Mouse (Mus musculus) liver, adult 2 months (tissue): ENCODE measurements around the gene Khdrbs1. TPM values are rescaled to one million over a fixed set of nuclear protein-coding genes. Genes with fewer than 3 reads are reported as not detected.
"Not testable (repeated sequence)": the region's sequence is repeated elsewhere in the genome, so short reads cannot be mapped to it uniquely, and the experiment has no call there.

Source experiments
- DNase-seq: peaks from one replicate; pipeline ENCODE4 v3.0.0-alpha.2; 2011; ENCODE audit warnings: low read depth, low spot score; ENCODE audit errors: extremely low read depth
- H3K27ac ChIP-seq: fragments of 200-500 bp; replicated peaks from 2 replicates; pipeline ENCODE4 v1.5.1; 2012; ENCODE audit warnings: low read depth, mild to moderate bottlenecking, control low read depth, inconsistent platforms, low read length; ENCODE audit not compliant: insufficient read depth
- H3K27me3 ChIP-seq: fragments of 200-500 bp; 2 replicates; pipeline ENCODE4 v1.6.1; 2012; ENCODE audit warnings: mild to moderate bottlenecking, moderate library complexity, low read length, inconsistent platforms; ENCODE audit not compliant: control insufficient read depth, insufficient read depth
- H3K36me3 ChIP-seq: fragments of 200-500 bp; 2 replicates; pipeline ENCODE4 v1.6.1; 2012; ENCODE audit warnings: low read length, inconsistent platforms; ENCODE audit not compliant: control insufficient read depth, insufficient read depth
- H3K4me1 ChIP-seq: fragments of 200-500 bp; 2 replicates; pipeline ENCODE4 v1.6.1; 2011; ENCODE audit warnings: low read length; ENCODE audit not compliant: control insufficient read depth, insufficient read depth
- H3K4me3 ChIP-seq: fragments of 200-500 bp; 2 replicates; pipeline ENCODE4 v1.5.1; 2011; ENCODE audit warnings: low read depth, mild to moderate bottlenecking, control low read depth, low read length, moderate library complexity; ENCODE audit not compliant: insufficient read depth
- H3K79me2 ChIP-seq: fragments of 200-500 bp; 2 replicates; pipeline ENCODE4 v1.6.1; 2012; ENCODE audit warnings: inconsistent platforms, mild to moderate bottlenecking, low read length, moderate library complexity; ENCODE audit not compliant: control insufficient read depth, insufficient read depth
- H3K9ac ChIP-seq: fragments of 200-500 bp; 2 replicates; pipeline ENCODE4 v1.6.1; 2012; ENCODE audit warnings: low read depth, mild to moderate bottlenecking, control low read depth, inconsistent platforms, low read length
- CTCF ChIP-seq: fragments of 200-500 bp; IDR thresholded peaks from 2 replicates; pipeline ENCODE4 v1.5.1; 2011; ENCODE audit warnings: low read depth, low read length, control low read depth
- POLR2A ChIP-seq: fragments of 200-500 bp; IDR thresholded peaks from 2 replicates; pipeline ENCODE4 v1.6.1; 2011; ENCODE audit warnings: low read length, control low read depth; ENCODE audit not compliant: insufficient read depth; ENCODE audit errors: extremely low read depth
- WGBS: fragments of 180-500 bp; shearing (Covaris S2); methylation state at CpG from one replicate; pipeline ENCODE4 v1.1.7; 2018; 5-methylcytosine and 5-hydroxymethylcytosine counted together
- polyA plus RNA-seq: library from polyadenylated mRNA; depleted of rRNA; stranded (reverse); fragments of >200 nt; gene quantifications from 2 replicates; pipeline ENCODE4 v1.2.3, GENCODE M21; 2012
- total RNA-seq: library from RNA; depleted of rRNA; stranded (reverse); fragments of >200 nt; gene quantifications from 2 replicates; pipeline ENCODE4 v1.2.3, GENCODE M21; 2014

Gene Khdrbs1
- total and polyA plus RNA-seq, 2 experiments, result 7.9 to 12.2 TPM

DNA sequence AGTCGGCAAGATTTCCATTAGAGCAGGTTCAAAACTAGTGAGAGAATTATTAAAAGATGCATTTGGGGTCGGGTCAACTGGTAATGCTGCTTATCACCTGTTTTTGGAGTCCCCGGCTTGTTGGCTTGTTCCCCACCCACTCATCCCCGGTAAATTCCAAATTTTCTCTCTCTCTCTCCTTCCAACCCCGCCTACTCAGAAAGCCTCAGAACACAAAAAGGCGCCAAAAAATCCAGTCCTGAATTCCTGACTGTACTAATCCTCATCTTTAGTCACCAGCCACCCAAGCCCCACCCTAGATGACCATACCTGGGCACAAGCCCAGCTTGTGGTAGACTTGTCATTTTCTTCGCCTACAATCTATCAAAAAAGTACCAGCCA lies 897 bp upstream of the Khdrbs1 start:
- Histone ChIP-seq H3K27ac (peak overlapping the region; percentile 82), H3K36me3 (peaks cover 2% of the 10 kb centered on the region; the same call in 1 of the 2 replicates), H3K27me3 (no peaks in the 10 kb centered on the region), H3K4me3 (peak overlapping the region; percentile 84), H3K9ac (no peak overlapping the region; the same call in 1 of the 2 replicates), H3K79me2 (peaks cover 15% of the 10 kb centered on the region), H3K4me1 (no peaks in the 10 kb centered on the region; the same call in 1 of the 2 replicates)
- WGBS, result 20% methylated on average over 7 of the region's 7 CpGs
- no peak for TF ChIP-seq POLR2A
- TF ChIP-seq CTCF, result no peak
- no peak for DNase-seq

DNA sequence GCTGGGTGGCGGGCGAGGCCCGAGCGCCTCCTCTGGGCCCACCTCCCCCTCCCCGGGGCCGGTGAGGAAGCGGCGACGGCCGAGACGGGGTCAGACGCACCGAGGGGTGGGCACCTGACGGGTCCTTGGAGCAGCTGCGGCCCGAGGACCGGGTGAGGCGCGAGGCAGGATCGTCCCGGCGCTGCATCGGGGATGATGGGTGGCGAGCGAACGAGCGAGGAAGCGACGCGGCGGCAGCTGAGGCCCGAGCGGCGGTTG lies 200 bp downstream of the Khdrbs1 start:
- H3K36me3 ChIP-seq, result peaks cover 2% of the 10 kb centered on the region; the same call in 1 of the 2 replicates
- TF ChIP-seq CTCF, result no peak
- no peak; the same call in 1 of the 2 replicates for TF ChIP-seq POLR2A
- peak overlapping the region; percentile 86 for H3K9ac ChIP-seq
- peaks cover 18% of the 10 kb centered on the region for H3K79me2 ChIP-seq
- H3K27me3 ChIP-seq, result no peaks in the 10 kb centered on the region
- DNase-seq, result no peak
- H3K4me1 ChIP-seq, result no peaks in the 10 kb centered on the region; the same call in 1 of the 2 replicates
- H3K4me3 ChIP-seq, result peak overlapping the region; percentile 74
- 1% methylated on average over 34 of the region's 34 CpGs for WGBS
- peak overlapping the region; percentile 74 for H3K27ac ChIP-seq

DNA sequence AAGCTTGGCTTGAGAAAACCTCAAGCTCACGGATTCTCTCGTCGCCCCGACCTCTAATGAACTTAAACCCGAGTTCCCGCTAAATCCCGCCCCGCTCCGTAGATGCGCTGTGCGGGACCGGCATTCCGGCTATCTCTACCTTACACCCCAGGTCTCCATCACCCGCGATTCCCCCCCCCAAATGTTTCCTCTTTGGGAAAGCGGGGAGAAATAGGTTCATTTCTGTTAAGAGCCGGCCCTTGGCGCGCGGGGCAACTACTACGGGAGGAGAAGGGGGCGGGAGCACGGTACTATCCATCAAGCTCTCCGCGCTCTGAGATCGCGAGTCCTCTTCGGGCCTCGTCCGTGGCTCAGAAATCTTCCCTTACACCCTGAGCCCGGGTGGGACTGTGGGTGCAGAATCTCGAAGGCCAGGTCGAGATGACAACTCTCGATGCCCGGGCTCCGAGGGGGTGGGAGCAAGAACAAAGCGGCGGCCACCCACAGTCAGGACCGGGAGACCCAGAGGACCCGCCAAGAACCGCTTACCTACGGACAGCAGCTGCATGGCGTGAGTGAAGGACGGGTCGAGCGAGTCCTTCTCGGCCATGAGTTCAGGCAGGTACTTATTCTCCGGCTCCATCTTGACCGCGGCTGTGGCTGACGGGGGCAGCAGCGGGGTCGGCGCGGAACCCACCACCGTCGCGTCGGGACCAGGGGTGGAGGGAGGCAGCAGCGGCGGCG lies 691 bp downstream of the Khdrbs1 start:
- peak; percentile 23 for DNase-seq
- peak overlapping the region; percentile 74 for H3K4me3 ChIP-seq
- under 1% methylated on average over 62 of the region's 62 CpGs for WGBS

DNA sequence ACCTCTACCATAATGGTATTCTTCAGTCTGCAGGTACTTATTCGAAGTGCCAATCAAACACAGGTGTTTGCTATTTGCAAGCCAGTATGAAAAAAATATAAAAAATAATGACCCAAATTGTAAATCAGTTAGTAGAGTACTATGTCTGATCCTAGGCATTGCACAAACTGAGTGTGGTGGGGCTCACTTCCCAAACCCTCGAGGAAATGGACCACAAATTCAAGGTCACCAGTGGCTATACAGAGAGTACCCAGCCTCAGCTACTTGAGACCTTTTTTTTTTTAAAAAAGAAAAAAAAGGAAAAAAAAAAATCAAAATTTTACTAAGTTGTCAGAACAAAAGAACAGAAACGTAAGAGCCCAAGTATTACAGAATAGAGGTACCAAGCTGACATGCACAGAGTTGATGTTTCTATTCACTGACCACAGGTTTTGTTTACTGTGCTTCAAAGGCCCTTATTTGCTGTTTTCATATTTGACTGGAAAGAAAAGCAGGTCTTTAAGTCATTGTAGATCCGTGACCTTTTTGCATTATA lies 2.9 kb downstream of the Khdrbs1 start:
- Histone ChIP-seq H3K79me2 (peaks cover 28% of the 10 kb centered on the region), H3K4me3 (no peak overlapping the region), H3K4me1 (no peaks in the 10 kb centered on the region; the same call in 1 of the 2 replicates), H3K27ac (no peak overlapping the region), H3K9ac (no peak overlapping the region), H3K36me3 (peaks cover 2% of the 10 kb centered on the region; the same call in 1 of the 2 replicates), H3K27me3 (no peaks in the 10 kb centered on the region)
- no peak for TF ChIP-seq POLR2A
- whole genome bisulfite sequencing, result 72% methylated on average over 4 of the region's 4 CpGs
- no peak for DNase-seq

More for the DNA sequence above, 691 bp downstream of the Khdrbs1 start:
- Histone ChIP-seq H3K79me2 (peaks cover 18% of the 10 kb centered on the region), H3K9ac (peak overlapping the region; percentile 86), H3K4me1 (no peaks in the 10 kb centered on the region; the same call in 1 of the 2 replicates), H3K27ac (peak overlapping the region; percentile 74), H3K27me3 (no peaks in the 10 kb centered on the region), H3K36me3 (peaks cover 2% of the 10 kb centered on the region; the same call in 1 of the 2 replicates)
- TF ChIP-seq CTCF (no peak), POLR2A (no peak)

DNA sequence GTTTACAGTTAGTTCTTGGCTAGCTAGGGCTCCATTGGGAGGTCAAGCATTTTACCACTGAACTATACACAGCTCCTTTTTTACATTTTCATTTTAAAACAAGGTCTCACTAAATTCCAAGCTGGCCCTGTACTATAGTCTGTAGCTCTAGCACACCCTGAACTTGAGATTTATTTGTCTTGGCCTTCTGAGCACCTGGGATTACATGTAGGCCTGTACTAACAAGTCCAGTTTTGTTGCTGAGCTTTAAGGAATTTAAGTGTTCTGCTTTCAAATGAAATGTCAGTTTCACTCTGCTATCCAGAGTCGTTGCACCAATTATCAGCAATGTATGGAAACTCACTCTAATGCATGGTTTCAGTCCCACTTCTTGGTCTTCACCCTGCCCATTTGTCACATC lies 5.9 kb downstream of the Khdrbs1 start:
- Histone ChIP-seq H3K4me3 (no peak overlapping the region), H3K27ac (no peak overlapping the region), H3K4me1 (peaks cover 2% of the 10 kb centered on the region), H3K27me3 (no peaks in the 10 kb centered on the region), H3K9ac (no peak overlapping the region), H3K79me2 (peaks cover 23% of the 10 kb centered on the region), H3K36me3 (peaks cover 2% of the 10 kb centered on the region; the same call in 1 of the 2 replicates)
- TF ChIP-seq CTCF (no peak), POLR2A (no peak)
- 63% methylated on average over 1 of the region's 1 CpGs for WGBS
- DNase-seq, result peak; percentile 17

DNA sequence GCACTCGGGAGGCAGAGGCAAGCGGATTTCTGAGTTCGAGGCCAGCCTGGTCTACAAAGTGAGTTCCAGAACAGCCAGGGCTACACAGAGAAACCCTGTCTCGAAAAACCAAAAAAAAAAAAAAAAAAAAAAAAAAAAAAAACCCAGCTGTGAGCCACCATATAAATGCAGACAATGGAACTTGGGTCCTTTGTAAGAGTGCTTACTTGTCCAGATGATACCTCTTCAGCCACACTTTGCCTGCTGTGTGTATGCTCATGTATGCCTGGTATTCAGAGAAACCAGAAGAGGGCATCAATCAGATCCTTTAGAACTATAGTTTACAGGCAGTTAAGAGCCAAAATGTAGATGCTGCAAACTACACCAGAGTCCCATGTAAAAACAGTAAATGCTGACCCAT lies 6.6 kb downstream of the Khdrbs1 start:
- not testable (repeated sequence) for H3K4me3 ChIP-seq, H3K36me3 ChIP-seq, H3K4me1 ChIP-seq, H3K27ac ChIP-seq, H3K9ac ChIP-seq, H3K27me3 ChIP-seq, DNase-seq
- peaks cover 21% of the 10 kb centered on the region; the same call in 1 of the 2 replicates for H3K79me2 ChIP-seq
- 95% methylated on average over 4 of the region's 4 CpGs for WGBS
